Mouse (Mus musculus) small intestine, adult 2 months (tissue): ENCODE data around the gene Txn2.

Experiments used
- CTCF ChIP-seq: fragments of 200-500 bp; IDR thresholded peaks from 2 replicates; pipeline ENCODE4 v1.5.1; 2012; ENCODE audit warnings: low read depth, mild to moderate bottlenecking, control low read depth, inconsistent platforms, low read length, moderate library complexity, mixed read lengths; ENCODE audit not compliant: insufficient replicate concordance, insufficient read length; ENCODE audit errors: extremely low read depth
- POLR2A ChIP-seq: fragments of 200-500 bp; IDR thresholded peaks from 2 replicates; pipeline ENCODE4 v1.6.1; 2012; ENCODE audit warnings: low read depth, mild to moderate bottlenecking, control low read depth, inconsistent platforms, low read length, moderate library complexity

DNA sequence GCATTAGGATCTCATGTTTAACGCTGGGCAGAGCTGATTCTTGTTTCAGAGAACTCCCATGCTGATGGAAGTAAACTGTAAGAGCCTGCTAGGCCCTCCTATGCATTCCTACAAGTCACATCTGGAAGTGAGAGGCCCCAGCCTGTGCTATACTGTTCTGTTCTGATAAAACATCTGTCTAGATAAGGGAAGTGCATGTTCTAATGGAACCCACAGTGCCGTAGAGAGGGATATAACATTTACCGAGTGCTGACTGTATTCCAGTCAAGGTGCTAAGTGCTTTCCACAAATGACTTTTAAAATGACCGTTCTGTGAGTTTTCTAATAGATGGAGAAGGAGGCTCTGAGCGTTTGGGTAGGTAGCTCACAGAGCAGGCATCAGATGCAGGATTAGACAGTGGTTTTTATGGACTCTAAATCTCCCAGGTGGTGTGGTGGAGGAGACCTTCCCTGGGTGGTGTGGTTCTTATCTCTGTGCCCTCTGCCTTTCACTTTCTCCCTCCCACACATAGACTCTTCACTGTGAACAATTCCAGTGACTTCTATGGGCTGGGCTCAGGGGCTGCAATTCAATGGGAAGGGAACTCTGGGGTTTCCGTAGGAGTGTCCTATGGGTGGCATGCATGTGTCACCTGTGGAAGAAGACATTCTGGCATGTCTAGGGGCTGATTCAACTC, 45.5 kb upstream of the Txn2 start:
- TF ChIP-seq CTCF (no peak), POLR2A (no peak)
